Mouse (Mus musculus) olfactory bulb, adult 2 months (tissue): ENCODE results near the gene Srxn1. TPM values are rescaled to one million over a fixed set of nuclear protein-coding genes. Genes with fewer than 3 reads are reported as not detected.
"Not testable (repeated sequence)": the region's sequence is repeated elsewhere in the genome, so short reads cannot be mapped to it uniquely, and the experiment has no call there.

Source experiments
- H3K27ac ChIP-seq: fragments of 200-500 bp; 2 replicates; pipeline ENCODE4 v1.5.1; 2012; ENCODE audit warnings: low read depth, low read length; ENCODE audit not compliant: insufficient read depth
- H3K4me1 ChIP-seq: fragments of 200-500 bp; 2 replicates; pipeline ENCODE4 v1.6.1; 2012; ENCODE audit warnings: low read length; ENCODE audit not compliant: control insufficient read depth, insufficient read depth
- H3K4me3 ChIP-seq: fragments of 200-500 bp; 2 replicates; pipeline ENCODE4 v1.5.1; 2012; ENCODE audit warnings: mild to moderate bottlenecking, low read depth, low read length, moderate library complexity; ENCODE audit not compliant: insufficient read depth
- CTCF ChIP-seq: fragments of 200-500 bp; IDR thresholded peaks from 2 replicates; pipeline ENCODE4 v1.5.1; 2012; ENCODE audit warnings: low read depth, mild to moderate bottlenecking, low read length, moderate library complexity; ENCODE audit not compliant: insufficient read depth
- POLR2A ChIP-seq: fragments of 200-500 bp; IDR thresholded peaks from 2 replicates; pipeline ENCODE4 v1.6.1; 2012; ENCODE audit warnings: mild to moderate bottlenecking, low read depth, low read length, moderate library complexity; ENCODE audit not compliant: insufficient read depth
- WGBS: fragments of 180-500 bp; shearing (Covaris S2); methylation state at CpG from one replicate; pipeline ENCODE4 v1.1.7; 2018; 5-methylcytosine and 5-hydroxymethylcytosine counted together
- polyA plus RNA-seq: library from polyadenylated mRNA; stranded (reverse); fragments of >200 nt; gene quantifications from 2 replicates; pipeline ENCODE4 v1.2.4, GENCODE M21; 2012; ENCODE audit warnings: low replicate concordance; ENCODE audit not compliant: missing spikeins, insufficient read depth, insufficient read length

Gene Srxn1
- polyA plus RNA-seq = not detected in 2 replicates

- H3K4me3 ChIP-seq = peak within 1 kb of the TSS; percentile 58
- H3K27ac ChIP-seq = peak within 1 kb of the TSS; percentile 90
- H3K4me1 ChIP-seq = peaks cover 30% of the 10 kb centered on the region
- peak; percentile 26; the same call in 1 of the 2 replicates for TF ChIP-seq CTCF
- TF ChIP-seq POLR2A = peak; percentile 56; the same call in 1 of the 2 replicates
- 2% methylated on average over 84 of the region's 84 CpGs for WGBS
These were observed at the start of gene Srxn1 for GRCm38 (mm10) chr2:152105318-152106224. Gene Srxn1 (plus strand): TSS chr2:152105516.

DNA sequence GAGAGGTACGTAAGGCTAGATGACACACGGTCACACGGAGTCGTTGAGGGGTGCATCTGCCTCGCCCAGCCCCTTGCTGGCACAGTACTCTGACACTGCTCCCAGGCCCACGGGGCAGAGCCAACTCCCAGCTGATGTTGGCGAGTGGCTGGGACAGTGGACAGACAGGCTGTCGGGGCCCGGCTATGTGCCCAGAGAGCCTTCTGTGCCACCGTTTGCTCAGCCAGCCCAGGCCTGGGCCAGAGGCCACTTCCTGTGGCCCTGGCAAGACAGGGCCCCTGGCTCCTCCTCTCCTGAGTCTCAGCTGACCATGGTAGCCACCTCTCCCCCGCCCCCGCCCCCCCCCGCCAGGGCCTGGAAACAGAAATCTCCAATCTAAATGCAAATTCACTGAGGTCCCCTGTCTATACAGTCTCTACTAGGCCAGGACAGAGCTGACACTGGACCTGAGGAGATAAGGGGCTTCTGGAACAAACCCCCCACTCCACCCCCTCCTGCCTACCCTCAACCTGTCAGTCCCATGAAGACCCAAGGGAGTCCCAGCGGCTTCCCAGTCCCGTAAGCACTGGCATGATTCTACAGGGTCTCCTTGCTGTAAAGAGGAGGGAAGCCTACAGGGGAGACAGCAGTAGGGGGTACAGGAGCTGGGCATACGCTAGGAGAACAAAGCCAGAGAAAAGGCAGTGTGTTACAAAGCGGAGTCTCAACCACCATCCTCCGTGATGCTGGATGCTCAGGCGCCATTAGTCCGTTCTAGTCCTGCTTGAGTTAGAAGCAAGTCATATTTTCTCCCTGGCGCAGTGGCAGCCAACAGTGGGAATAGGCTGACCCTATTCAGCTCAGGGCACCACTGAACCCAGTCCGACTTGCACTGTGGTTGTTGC is 48.7 kb upstream of the Srxn1 start:
- no peak for TF ChIP-seq POLR2A
- TF ChIP-seq CTCF = no peak
- WGBS = 64% methylated on average over 22 of the region's 22 CpGs
- no peak overlapping the region for H3K27ac ChIP-seq
- no peaks in the 10 kb centered on the region for H3K4me1 ChIP-seq
- no peak overlapping the region for H3K4me3 ChIP-seq

DNA sequence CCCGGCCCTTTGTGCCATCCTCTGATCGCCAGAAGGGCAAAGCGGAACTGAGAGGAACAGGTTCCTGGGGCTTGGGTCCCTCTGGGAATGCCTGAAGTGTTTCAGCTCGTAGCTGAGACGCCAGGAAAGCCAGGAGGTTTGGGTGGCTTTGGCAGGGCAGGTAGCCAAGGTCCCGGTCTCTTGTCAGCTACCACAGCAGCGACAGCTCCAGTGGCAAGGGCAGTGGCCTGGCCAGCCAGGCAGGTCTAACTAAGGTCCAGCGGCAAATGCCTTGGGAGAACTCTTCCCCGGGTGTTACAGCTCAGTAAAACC is 48.1 kb upstream of the Srxn1 start:
- no peak for TF ChIP-seq CTCF
- TF ChIP-seq POLR2A = no peak
- Histone ChIP-seq H3K4me3 (no peak overlapping the region), H3K27ac (no peak overlapping the region), H3K4me1 (no peaks in the 10 kb centered on the region)
- WGBS = 75% methylated on average over 9 of the region's 9 CpGs

GRCm38 (mm10) chr2:152062817-152063216 is 42.5 kb upstream of the Srxn1 start:
- H3K4me1 ChIP-seq, H3K27ac ChIP-seq, H3K4me3 ChIP-seq: not testable (repeated sequence)
- 91% methylated on average over 3 of the region's 3 CpGs for WGBS

- TF ChIP-seq CTCF = no peak
- H3K27ac ChIP-seq = no peak overlapping the region
- peaks cover 10% of the 10 kb centered on the region for H3K4me1 ChIP-seq
- 51% methylated on average over 11 of the region's 11 CpGs for WGBS
- no peak overlapping the region for H3K4me3 ChIP-seq
These were observed 36.5 kb upstream of the Srxn1 start for GRCm38 (mm10) chr2:152068660-152069433.

DNA sequence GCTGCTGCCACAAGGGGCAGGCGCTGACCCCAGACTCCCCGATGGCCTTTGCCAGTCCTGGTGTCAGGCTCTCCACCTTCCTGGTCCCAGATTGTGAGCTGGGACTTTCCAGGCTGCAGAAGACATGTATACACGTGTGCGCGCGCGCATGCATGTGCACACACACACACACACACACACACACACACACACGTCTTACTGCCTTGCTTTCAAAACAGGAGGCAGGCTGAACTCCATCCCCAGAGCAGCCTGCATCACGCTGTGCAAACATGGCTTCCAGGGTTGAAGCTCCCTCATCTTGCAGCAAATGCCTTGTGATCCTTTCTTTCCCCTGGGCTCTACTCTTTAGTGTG is 35.9 kb upstream of the Srxn1 start:
- no peak overlapping the region for H3K27ac ChIP-seq
- no peak overlapping the region for H3K4me3 ChIP-seq
- no peak for TF ChIP-seq CTCF
- no peak for TF ChIP-seq POLR2A
- H3K4me1 ChIP-seq = peaks cover 10% of the 10 kb centered on the region
- WGBS = 53% methylated on average over 9 of the region's 9 CpGs

GRCm38 (mm10) chr2:152069941-152070340 is 35.4 kb upstream of the Srxn1 start:
- H3K27ac ChIP-seq = no peak overlapping the region
- 80% methylated on average over 2 of the region's 2 CpGs for WGBS
- H3K4me1 ChIP-seq = peaks cover 10% of the 10 kb centered on the region
- no peak overlapping the region for H3K4me3 ChIP-seq
- TF ChIP-seq CTCF = no peak
- TF ChIP-seq POLR2A = no peak

DNA sequence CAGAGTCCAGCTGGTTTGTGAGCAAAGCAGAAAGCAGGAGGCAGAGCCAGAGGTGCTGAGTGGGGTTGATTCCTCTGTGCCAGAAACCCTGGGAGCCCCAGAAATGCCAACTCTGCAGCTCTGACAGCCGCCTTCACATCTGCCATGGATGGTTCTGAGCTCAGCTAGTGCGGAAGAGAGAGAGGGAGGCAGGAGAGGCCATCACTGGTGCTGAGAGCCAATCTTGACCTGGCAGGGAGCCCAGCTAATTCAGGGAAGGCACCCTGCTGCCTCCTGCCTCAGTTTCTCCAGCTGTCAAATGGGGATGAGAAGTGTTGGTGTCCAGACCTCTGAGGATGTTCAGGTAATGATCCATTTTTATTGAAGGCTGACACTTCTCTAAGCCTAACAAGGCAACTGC is 30.8 kb upstream of the Srxn1 start:
- H3K4me3 ChIP-seq = no peak overlapping the region
- H3K4me1 ChIP-seq = peaks cover 1% of the 10 kb centered on the region; the same call in 1 of the 2 replicates
- WGBS = 89% methylated on average over 2 of the region's 2 CpGs
- no peak for TF ChIP-seq POLR2A
- no peak for TF ChIP-seq CTCF
- H3K27ac ChIP-seq = no peak overlapping the region
